In genomic region chr19:48280273-48280672, GRCm38 (mm10) we compare ENCODE assay signal across 19 mouse cellular contexts.
A peak's percentile ranks its signal among the peaks of the same experiment; 100 is the strongest.
DNase-seq lines count a peak whose midpoint lies in the region; ATAC-seq and TF ChIP-seq lines count a peak whose summit lies in the region.
"Had no signal": no experiment of that assay in that cellular context is flagged by ENCODE, and none has a peak within 500 bp of the region (broad histone marks: within the 10 kb centered on the region; RNA-seq: fewer than 3 reads in every experiment).

No protein-coding gene starts in this region.

- TF ChIP-seq CTCF in brain, embryonic 14.5 days (IDR thresholded peaks at IDR 0.05; ENCODE audit: borderline replicate concordance, extremely low read depth, insufficient read depth, insufficient read length), result no peak

- intact Hi-C loops in left cerebral cortex, postnatal 4 days (cut with DNase I), result no loop called here

- TF ChIP-seq POLR2A in brain, embryonic 14.5 days (IDR thresholded peaks at IDR 0.05; ENCODE audit: borderline replicate concordance, extremely low read depth, insufficient read depth, insufficient read length, poor library complexity, severe bottlenecking), result no peak

- DNase-seq in frontal cortex, adult 2 months (ENCODE audit: extremely low spot score in 1 of 2, low spot score in 1 of 2), result no peak
- peak; percentile 35 for DNase-seq in left cerebral cortex, postnatal 4 days
- no peak for DNase-seq in left cerebral cortex, adult 18-20 months (ENCODE audit: low spot score in 2 of 2)
- peak; percentile 43 for DNase-seq in brain, adult 2 months (ENCODE audit: low read depth, low spot score)
- DNase-seq in brain, embryonic 14.5 days (ENCODE audit: low read depth), result peak; percentile 73
- no peak for DNase-seq in layer of hippocampus, adult 8-10 months (ENCODE audit: low spot score in 2 of 2)
- DNase-seq: adrenal gland, postnatal 25 days; B cell, adult 2 months; cerebellum, adult 2 months; embryo, embryonic 11 days; gastrocnemius, postnatal 10 days; kidney, adult 2 months; kidney, postnatal 36 days; right cerebral cortex, postnatal 4 days; thymus, adult 18-20 months; thymus, postnatal 25 days had no signal

- peak; percentile 45; the same call in 1 of the 2 replicates for ATAC-seq in frontal cortex, adult (ENCODE audit: low TSS enrichment)
- ATAC-seq: intestine, embryonic 15.5 days; midbrain, embryonic 16.5 days had no signal

Comparison
In these comparisons a context has a peak if more than half of its experiments do, and no peak if none do; other contexts are left out.
1. DNase-seq: peak in left cerebral cortex, postnatal 4 days (single experiment), brain, adult 2 months (single experiment) and brain, embryonic 14.5 days (single experiment); none in frontal cortex, adult 2 months (0 of 2), left cerebral cortex, adult 18-20 months (0 of 2) and layer of hippocampus, adult 8-10 months (0 of 2).